Mouse (Mus musculus): ENCODE measurements around the gene Raly. TPM values are rescaled to one million over a fixed set of nuclear protein-coding genes. Genes with fewer than 3 reads are reported as not detected.
A peak's percentile ranks its signal among the peaks of the same experiment; 100 is the strongest.

Raly gene
- polyA plus RNA-seq, 1 experiment from 2014 or later = 66.8 TPM

- Histone ChIP-seq H3K36me3 (ENCODE audit: control insufficient read depth, insufficient read depth, low read length) (peaks cover 18% of the 10 kb centered on the region), H3K4me1 (ENCODE audit: control insufficient read depth, insufficient read depth, low read length) (no peaks in the 10 kb centered on the region)
- 92% methylated on average over 13 of the region's 13 CpGs for WGBS
Observed at GRCm38 (mm10) chr2:154863672-154864071, 72.8 kb downstream of the Raly start.

GRCm38 (mm10) chr2:154865696-154866095 is 74.8 kb downstream of the Raly start:
- DNase-seq (ENCODE audit: low spot score, missing footprints) (no peak), ATAC-seq (ENCODE audit: low FRiP score) (no peak)
- WGBS = 77% methylated on average over 3 of the region's 3 CpGs
- Histone ChIP-seq H3K27ac (ENCODE audit: low read depth, low read length) (no peak overlapping the region), H3K4me3 (ENCODE audit: low read depth, low read length) (no peak overlapping the region), H3K36me3 (ENCODE audit: control insufficient read depth, insufficient read depth, low read length) (peaks cover 28% of the 10 kb centered on the region), H3K4me2 (no peak overlapping the region), H3K27me3 (ENCODE audit: control insufficient read depth, insufficient read depth, low read length) (no peaks in the 10 kb centered on the region), H3K4me1 (ENCODE audit: control insufficient read depth, insufficient read depth, low read length) (no peaks in the 10 kb centered on the region), H3K9ac (ENCODE audit: low read length) (no peak overlapping the region), H3K9me3 (ENCODE audit: control insufficient read depth, low read length) (no peaks in the 10 kb centered on the region)

More at GRCm38 (mm10) chr2:154863672-154864071, 72.8 kb downstream of the Raly start:
- ATAC-seq (ENCODE audit: low FRiP score) (no peak), DNase-seq (ENCODE audit: low spot score, missing footprints) (no peak)
- H3K4me3 ChIP-seq (ENCODE audit: low read depth, low read length) = no peak overlapping the region
- no peak overlapping the region for H3K4me2 ChIP-seq
- H3K27ac ChIP-seq (ENCODE audit: low read depth, low read length) = no peak overlapping the region
- H3K9ac ChIP-seq (ENCODE audit: low read length) = no peak overlapping the region
- no peaks in the 10 kb centered on the region for H3K27me3 ChIP-seq (ENCODE audit: control insufficient read depth, insufficient read depth, low read length)
- H3K9me3 ChIP-seq (ENCODE audit: control insufficient read depth, low read length) = no peaks in the 10 kb centered on the region

GRCm38 (mm10) chr2:154868106-154868505 is 77.2 kb downstream of the Raly start:
- Histone ChIP-seq H3K4me3 (ENCODE audit: low read depth, low read length) (no peak overlapping the region), H3K9ac (ENCODE audit: low read length) (no peak overlapping the region), H3K27ac (ENCODE audit: low read depth, low read length) (no peak overlapping the region), H3K27me3 (ENCODE audit: control insufficient read depth, insufficient read depth, low read length) (no peaks in the 10 kb centered on the region), H3K9me3 (ENCODE audit: control insufficient read depth, low read length) (no peaks in the 10 kb centered on the region), H3K36me3 (ENCODE audit: control insufficient read depth, insufficient read depth, low read length) (peaks cover 32% of the 10 kb centered on the region), H3K4me2 (no peak overlapping the region), H3K4me1 (ENCODE audit: control insufficient read depth, insufficient read depth, low read length) (no peaks in the 10 kb centered on the region)
- ATAC-seq (ENCODE audit: low FRiP score) (no peak), DNase-seq (ENCODE audit: low spot score, missing footprints) (no peak)
- WGBS = 89% methylated on average over 1 of the region's 1 CpGs

GRCm38 (mm10) chr2:154869954-154870641 is 79.2 kb downstream of the Raly start:
- Histone ChIP-seq H3K9ac (ENCODE audit: low read length) (no peak overlapping the region), H3K9me3 (ENCODE audit: control insufficient read depth, low read length) (no peaks in the 10 kb centered on the region), H3K27ac (ENCODE audit: low read depth, low read length) (no peak overlapping the region), H3K4me3 (ENCODE audit: low read depth, low read length) (no peak overlapping the region), H3K4me2 (no peak overlapping the region), H3K4me1 (ENCODE audit: control insufficient read depth, insufficient read depth, low read length) (no peaks in the 10 kb centered on the region), H3K27me3 (ENCODE audit: control insufficient read depth, insufficient read depth, low read length) (no peaks in the 10 kb centered on the region), H3K36me3 (ENCODE audit: control insufficient read depth, insufficient read depth, low read length) (peaks cover 29% of the 10 kb centered on the region)
- DNase-seq (ENCODE audit: low spot score, missing footprints) (no peak), ATAC-seq (ENCODE audit: low FRiP score) (no peak)

GRCm38 (mm10) chr2:154876621-154877020 is 85.7 kb downstream of the Raly start:
- Histone ChIP-seq H3K4me2 (no peak overlapping the region), H3K36me3 (ENCODE audit: control insufficient read depth, insufficient read depth, low read length) (peaks cover 6% of the 10 kb centered on the region), H3K27me3 (ENCODE audit: control insufficient read depth, insufficient read depth, low read length) (no peaks in the 10 kb centered on the region), H3K4me3 (ENCODE audit: low read depth, low read length) (no peak overlapping the region), H3K4me1 (ENCODE audit: control insufficient read depth, insufficient read depth, low read length) (no peaks in the 10 kb centered on the region), H3K9me3 (ENCODE audit: control insufficient read depth, low read length) (no peaks in the 10 kb centered on the region), H3K9ac (ENCODE audit: low read length) (no peak overlapping the region), H3K27ac (ENCODE audit: low read depth, low read length) (no peak overlapping the region)
- DNase-seq (ENCODE audit: low spot score, missing footprints) = no peak
- no peak for ATAC-seq (ENCODE audit: low FRiP score)
- WGBS = 93% methylated on average over 2 of the region's 2 CpGs

- no peaks in the 10 kb centered on the region for H3K9me3 ChIP-seq (ENCODE audit: control insufficient read depth, low read length)
- no peak overlapping the region for H3K27ac ChIP-seq (ENCODE audit: low read depth, low read length)
- no peaks in the 10 kb centered on the region for H3K27me3 ChIP-seq (ENCODE audit: control insufficient read depth, insufficient read depth, low read length)
- peaks cover 7% of the 10 kb centered on the region for H3K36me3 ChIP-seq (ENCODE audit: control insufficient read depth, insufficient read depth, low read length)
- H3K4me2 ChIP-seq = peak overlapping the region; percentile 43
- no peak for ATAC-seq (ENCODE audit: low FRiP score)
- H3K9ac ChIP-seq (ENCODE audit: low read length) = peak overlapping the region; percentile 81
- WGBS = 24% methylated on average over 2 of the region's 2 CpGs
- peak overlapping the region; percentile 97 for H3K4me3 ChIP-seq (ENCODE audit: low read depth, low read length)
- no peak for DNase-seq (ENCODE audit: low spot score, missing footprints)
- peaks cover 11% of the 10 kb centered on the region for H3K4me1 ChIP-seq (ENCODE audit: control insufficient read depth, insufficient read depth, low read length)
Observed at GRCm38 (mm10) chr2:154891585-154891984, 100.7 kb downstream of the Raly start.

- peak within 1 kb of the TSS; percentile 48 for H3K4me2 ChIP-seq
- H3K27me3 ChIP-seq (ENCODE audit: control insufficient read depth, insufficient read depth, low read length) = no peaks in the 10 kb centered on the region
- peak within 1 kb of the TSS; percentile 81 for H3K9ac ChIP-seq (ENCODE audit: low read length)
- peak; percentile 99 for DNase-seq (ENCODE audit: low spot score, missing footprints)
- peak; percentile 98 for ATAC-seq (ENCODE audit: low FRiP score)
- H3K4me3 ChIP-seq (ENCODE audit: low read depth, low read length) = peak within 1 kb of the TSS; percentile 97
- peaks cover 3% of the 10 kb centered on the region; the same call in 1 of the 2 replicates for H3K36me3 ChIP-seq (ENCODE audit: control insufficient read depth, insufficient read depth, low read length)
- H3K4me1 ChIP-seq (ENCODE audit: control insufficient read depth, insufficient read depth, low read length) = peaks cover 11% of the 10 kb centered on the region
- under 1% methylated on average over 75 of the region's 75 CpGs for WGBS
- H3K9me3 ChIP-seq (ENCODE audit: control insufficient read depth, low read length) = no peaks in the 10 kb centered on the region
- peak within 1 kb of the TSS; percentile 48 for H3K27ac ChIP-seq (ENCODE audit: low read depth, low read length)
Observed at GRCm38 (mm10) chr2:154892201-154893044, 101.5 kb downstream of the Raly start, which contains the start of gene Eif2s2. TSS of gene Eif2s2 (minus strand) at chr2:154892935.

GRCm38 (mm10) chr2:154893045-154893385 is 102.1 kb downstream of the Raly start:
- no peak for DNase-seq (ENCODE audit: low spot score, missing footprints)
- Histone ChIP-seq H3K4me1 (ENCODE audit: control insufficient read depth, insufficient read depth, low read length) (peaks cover 11% of the 10 kb centered on the region), H3K4me3 (ENCODE audit: low read depth, low read length) (peak overlapping the region; percentile 97), H3K9me3 (ENCODE audit: control insufficient read depth, low read length) (no peaks in the 10 kb centered on the region), H3K4me2 (peak overlapping the region; percentile 48), H3K9ac (ENCODE audit: low read length) (peak overlapping the region; percentile 81; the same call in 1 of the 2 replicates), H3K27me3 (ENCODE audit: control insufficient read depth, insufficient read depth, low read length) (no peaks in the 10 kb centered on the region), H3K27ac (ENCODE audit: low read depth, low read length) (no peak overlapping the region), H3K36me3 (ENCODE audit: control insufficient read depth, insufficient read depth, low read length) (peaks cover under 1% of the 10 kb centered on the region; the same call in 1 of the 2 replicates)
- peak; percentile 57; the same call in 1 of the 2 replicates for ATAC-seq (ENCODE audit: low FRiP score)
- WGBS = 11% methylated on average over 12 of the region's 12 CpGs

GRCm38 (mm10) chr2:154893548-154893947 is 102.7 kb downstream of the Raly start:
- ATAC-seq (ENCODE audit: low FRiP score) (no peak), DNase-seq (ENCODE audit: low spot score, missing footprints) (no peak)
- Histone ChIP-seq H3K27me3 (ENCODE audit: control insufficient read depth, insufficient read depth, low read length) (no peaks in the 10 kb centered on the region), H3K4me2 (no peak overlapping the region; the same call in 1 of the 2 replicates), H3K4me1 (ENCODE audit: control insufficient read depth, insufficient read depth, low read length) (peaks cover 11% of the 10 kb centered on the region), H3K4me3 (ENCODE audit: low read depth, low read length) (no peak overlapping the region), H3K36me3 (ENCODE audit: control insufficient read depth, insufficient read depth, low read length) (no peaks in the 10 kb centered on the region), H3K9me3 (ENCODE audit: control insufficient read depth, low read length) (no peaks in the 10 kb centered on the region), H3K27ac (ENCODE audit: low read depth, low read length) (no peak overlapping the region), H3K9ac (ENCODE audit: low read length) (no peak overlapping the region)
- WGBS = 70% methylated on average over 4 of the region's 4 CpGs

Measured in midbrain, embryonic 11.5 days (tissue).